Mouse (Mus musculus) stomach, embryonic 14.5 days (tissue): ENCODE measurements at regions not wholly inside any gene's neighbourhood (a gene's known extent, or its start where the extent isn't known, plus 50 kb on each side); places are given as distances from the start of the nearest gene placed in this dataset.

Experiments
- ATAC-seq: fragments of 200-750 bp; cut with Nextera tagmentation; 2 replicates; pipeline ENCODE4 v1.8.0; 2017; ENCODE audit warnings: low read depth, moderate TSS enrichment; ENCODE audit not compliant: insufficient number of reproducible peaks, insufficient read depth, low FRiP score
- H3K27ac ChIP-seq: fragments of 300-500 bp; sonication (generic); 2 replicates; pipeline ENCODE4 v1.5.1; 2014; ENCODE audit warnings: mild to moderate bottlenecking, low read length, moderate library complexity, mixed read lengths
- H3K27me3 ChIP-seq: fragments of 300-500 bp; sonication (generic); 2 replicates; pipeline ENCODE4 v1.6.1; 2014; ENCODE audit warnings: low read length, control low read depth, mixed read lengths; ENCODE audit not compliant: control insufficient read depth, insufficient read depth
- H3K36me3 ChIP-seq: fragments of 300-500 bp; sonication (generic); 2 replicates; pipeline ENCODE4 v1.6.1; 2014; ENCODE audit warnings: mild to moderate bottlenecking, control low read depth, low read length, moderate library complexity, mixed read lengths; ENCODE audit not compliant: control insufficient read depth, insufficient read depth
- H3K4me1 ChIP-seq: fragments of 300-500 bp; sonication (generic); 2 replicates; pipeline ENCODE4 v1.6.1; 2014; ENCODE audit warnings: low read length, control low read depth, mixed read lengths; ENCODE audit not compliant: control insufficient read depth, insufficient read depth
- H3K4me2 ChIP-seq: fragments of 300-500 bp; sonication (generic); replicated peaks from 2 replicates; pipeline ENCODE4 v1.6.1; 2014; ENCODE audit warnings: low read depth, low read length, control low read depth
- H3K4me3 ChIP-seq: fragments of 300-500 bp; sonication (generic); 2 replicates; pipeline ENCODE4 v1.5.1; 2014; ENCODE audit warnings: low read depth, low read length, control low read depth
- H3K9ac ChIP-seq: fragments of 300-500 bp; sonication (generic); replicated peaks from 2 replicates; pipeline ENCODE4 v1.6.1; 2014; ENCODE audit warnings: low read depth, mild to moderate bottlenecking, control low read depth, low read length, moderate library complexity, mixed read lengths
- H3K9me3 ChIP-seq: fragments of 300-500 bp; sonication (generic); 2 replicates; pipeline ENCODE4 v1.6.1; 2016; ENCODE audit warnings: low read depth, low read length, control low read depth; ENCODE audit not compliant: control insufficient read depth
- WGBS: fragments of 180-500 bp; shearing (Covaris S2); extraction: QIAGEN DNeasy Blood & Tissue Kit; methylation state at CpG from one replicate; pipeline ENCODE4 v1.1.7; 2014; 5-methylcytosine and 5-hydroxymethylcytosine counted together

GRCm38 (mm10) chr9:25201671-25202070 lies 50.1 kb upstream of the Herpud2 start:
- no peaks in the 10 kb centered on the region for H3K4me1 ChIP-seq
- no peaks in the 10 kb centered on the region for H3K27me3 ChIP-seq
- H3K4me2 ChIP-seq: no peak overlapping the region; the same call in 1 of the 2 replicates
- no peak overlapping the region for H3K4me3 ChIP-seq
- no peak for ATAC-seq
- H3K27ac ChIP-seq: peak overlapping the region; percentile 27; the same call in 1 of the 2 replicates
- no peaks in the 10 kb centered on the region for H3K9me3 ChIP-seq
- no peak overlapping the region for H3K9ac ChIP-seq
- WGBS: 12% methylated on average over 6 of the region's 6 CpGs
- no peaks in the 10 kb centered on the region for H3K36me3 ChIP-seq
